Mouse (Mus musculus) heart, adult 2 months (tissue): ENCODE data around the gene Slc4a8. TPM values are rescaled to one million over a fixed set of nuclear protein-coding genes. Genes with fewer than 3 reads are reported as not detected.

Experiments
- DNase-seq, 2 experiments: peaks; one replicate each; pipeline ENCODE4 v3.0.0; 2021
- H3K27ac ChIP-seq: fragments of 200-600 bp; 2 replicates; pipeline ENCODE4 v1.8.1; 2022
- H3K27me3 ChIP-seq: fragments of 200-500 bp; 2 replicates; pipeline ENCODE4 v1.6.1; 2012; ENCODE audit warnings: mild to moderate bottlenecking, low read length, inconsistent platforms, mixed read lengths; ENCODE audit not compliant: control insufficient read depth, insufficient read depth
- H3K36me3 ChIP-seq: fragments of 200-500 bp; 2 replicates; pipeline ENCODE4 v1.6.1; 2012; ENCODE audit warnings: low read length, inconsistent platforms; ENCODE audit not compliant: control insufficient read depth, insufficient read depth
- H3K4me1 ChIP-seq: fragments of 200-500 bp; 2 replicates; pipeline ENCODE4 v1.6.1; 2011; ENCODE audit warnings: low read length; ENCODE audit not compliant: control insufficient read depth, insufficient read depth
- H3K4me3 ChIP-seq: fragments of 200-600 bp; 2 replicates; pipeline ENCODE4 v1.8.1; 2022
- H3K79me2 ChIP-seq: fragments of 200-500 bp; replicated peaks from 2 replicates; pipeline ENCODE4 v1.6.1; 2012; ENCODE audit warnings: mild to moderate bottlenecking, inconsistent platforms, low read length, moderate library complexity, mixed read lengths; ENCODE audit not compliant: control insufficient read depth, insufficient read depth
- H3K9ac ChIP-seq: fragments of 200-500 bp; 2 replicates; pipeline ENCODE4 v1.6.1; 2012; ENCODE audit warnings: low read depth, mild to moderate bottlenecking, control low read depth, inconsistent platforms, low read length, mixed read lengths
- CTCF ChIP-seq: fragments of 200-600 bp; IDR thresholded peaks from 2 replicates; pipeline ENCODE4 v1.8.1; 2022; ENCODE audit warnings: antibody characterized with exemption, mild to moderate bottlenecking, moderate library complexity
- EP300 ChIP-seq: fragments of 200-500 bp; IDR thresholded peaks from 2 replicates; pipeline ENCODE4 v1.6.1; 2011; ENCODE audit warnings: low read depth, low read length, control low read depth; ENCODE audit not compliant: insufficient read depth
- POLR2A ChIP-seq: fragments of 200-500 bp; IDR thresholded peaks from 2 replicates; pipeline ENCODE4 v1.6.1; 2011; ENCODE audit warnings: mild to moderate bottlenecking, low read depth, low read length, control low read depth; ENCODE audit not compliant: insufficient read depth
- WGBS: fragments of 180-500 bp; shearing (Covaris S2); methylation state at CpG from one replicate; pipeline ENCODE4 v1.1.7; 2018; 5-methylcytosine and 5-hydroxymethylcytosine counted together
- intact Hi-C: fragments of 180-260 bp; cut with DNase I; formaldehyde crosslinking; loops from one replicate; pipeline ENCODE4 v1.15.1; 2025
- polyA plus RNA-seq: library from polyadenylated mRNA; depleted of rRNA; stranded (reverse); fragments of >200 nt; gene quantifications from 2 replicates; pipeline ENCODE4 v1.2.3, GENCODE M21; 2012
- total RNA-seq, 2 experiments: library from RNA; stranded (reverse); gene quantifications; 2 replicates each; pipeline ENCODE4 v1.2.3; 2021

The Slc4a8 gene
- total and polyA plus RNA-seq, 3 experiments = 0.96 to 4.1 (median 2.8) TPM

DNA sequence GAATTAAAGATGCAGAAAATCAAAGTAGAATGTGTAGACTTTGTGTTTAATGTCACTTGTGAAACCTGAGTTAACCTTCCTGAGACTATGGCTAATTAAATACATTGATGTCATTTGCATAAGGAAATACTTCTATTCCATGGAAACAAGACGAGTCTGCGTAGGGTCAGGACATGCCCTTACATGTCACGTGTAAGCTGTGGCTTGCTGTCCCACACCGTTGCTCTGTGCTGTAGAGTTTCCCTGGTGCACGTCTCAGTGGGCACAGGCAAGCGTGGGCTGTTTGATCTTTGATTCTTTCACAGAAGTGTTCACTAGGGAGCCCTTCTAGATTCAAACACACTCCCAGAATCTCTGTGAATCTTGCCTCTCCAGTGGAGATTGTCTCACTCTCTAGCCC, 28.7 kb downstream of the Slc4a8 start:
- no peak overlapping the region for H3K27ac ChIP-seq
- intact Hi-C loops = no loop called here
- H3K4me3 ChIP-seq = no peak overlapping the region
- no peak overlapping the region for H3K9ac ChIP-seq
- DNase-seq = no peak
- WGBS = 81% methylated on average over 6 of the region's 6 CpGs
- no peaks in the 10 kb centered on the region for H3K36me3 ChIP-seq
- H3K4me1 ChIP-seq = no peaks in the 10 kb centered on the region
- H3K27me3 ChIP-seq = 0 out of 2 replicates have a peak, but pooled peaks cover 1% of the 10 kb centered on the region
- TF ChIP-seq EP300 (no peak), CTCF (no peak), POLR2A (no peak)
- no peaks in the 10 kb centered on the region for H3K79me2 ChIP-seq

DNA sequence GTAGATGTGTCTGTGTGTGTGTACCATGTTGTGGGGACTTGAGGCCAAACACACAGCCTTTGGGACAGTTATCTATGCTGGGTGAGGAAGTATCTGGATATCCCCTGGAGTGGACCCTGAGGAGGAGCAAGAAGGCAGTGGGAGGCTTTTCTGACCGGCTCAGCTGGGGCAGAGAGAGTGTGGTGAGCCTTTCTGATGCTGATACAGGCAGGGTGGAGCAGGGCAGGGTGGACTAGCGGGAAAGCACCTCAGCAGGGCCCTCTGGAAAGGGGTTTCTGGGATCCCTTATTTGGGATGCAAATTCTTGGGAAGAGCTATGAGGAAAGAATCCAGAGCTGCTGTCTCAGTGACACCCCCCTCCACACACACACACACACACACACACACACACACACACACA, 30.8 kb downstream of the Slc4a8 start:
- Histone ChIP-seq H3K36me3 (no peaks in the 10 kb centered on the region), H3K4me1 (no peaks in the 10 kb centered on the region), H3K27ac (no peak overlapping the region), H3K79me2 (no peaks in the 10 kb centered on the region), H3K4me3 (no peak overlapping the region), H3K27me3 (peaks cover 1% of the 10 kb centered on the region; the same call in 1 of the 2 replicates), H3K9ac (no peak overlapping the region)
- DNase-seq = no peak
- WGBS = 53% methylated on average over 2 of the region's 2 CpGs
- no peak for TF ChIP-seq EP300
- no peak for TF ChIP-seq POLR2A
- TF ChIP-seq CTCF = no peak
- intact Hi-C loops = no loop called here

DNA sequence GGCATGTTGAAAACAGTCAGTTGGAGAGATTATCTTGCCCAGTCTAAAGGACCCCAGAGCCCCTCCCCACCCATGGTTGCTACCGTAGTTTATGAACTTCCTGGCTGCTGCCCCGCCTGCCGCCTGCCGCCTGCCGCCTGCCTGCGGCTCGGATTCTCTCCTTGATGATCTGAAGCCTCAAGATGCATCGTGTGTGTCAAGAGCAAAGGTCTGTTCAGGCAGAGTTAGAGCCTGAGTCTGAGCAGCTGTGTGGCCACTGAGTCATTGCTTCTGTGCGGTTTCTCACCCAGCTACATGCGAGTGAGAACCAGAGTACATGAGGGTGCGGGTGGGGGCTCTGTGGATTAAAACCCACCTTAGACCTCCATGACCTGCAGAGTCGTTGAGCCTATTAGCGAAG, 39.4 kb downstream of the Slc4a8 start:
- H3K27me3 ChIP-seq = no peaks in the 10 kb centered on the region
- intact Hi-C loops = no loop called here
- H3K79me2 ChIP-seq = no peaks in the 10 kb centered on the region
- no peaks in the 10 kb centered on the region for H3K36me3 ChIP-seq
- no peak for TF ChIP-seq EP300
- no peak for TF ChIP-seq CTCF
- no peak for TF ChIP-seq POLR2A
- H3K27ac ChIP-seq = no peak overlapping the region
- no peaks in the 10 kb centered on the region for H3K4me1 ChIP-seq
- no peak overlapping the region for H3K9ac ChIP-seq
- no peak for DNase-seq
- no peak overlapping the region for H3K4me3 ChIP-seq
- 64% methylated on average over 13 of the region's 13 CpGs for WGBS

- H3K79me2 ChIP-seq = no peaks in the 10 kb centered on the region
- H3K36me3 ChIP-seq = no peaks in the 10 kb centered on the region
- no peaks in the 10 kb centered on the region for H3K4me1 ChIP-seq
- WGBS = 60% methylated on average over 12 of the region's 12 CpGs
- TF ChIP-seq POLR2A (no peak), EP300 (no peak), CTCF (no peak)
- no peak overlapping the region for H3K9ac ChIP-seq
- DNase-seq = no peak
- intact Hi-C loops = no loop called here
- no peak overlapping the region for H3K4me3 ChIP-seq
- H3K27me3 ChIP-seq = no peaks in the 10 kb centered on the region
- H3K27ac ChIP-seq = peak overlapping the region; percentile 59
Observed at GRCm38 (mm10) chr15:100808062-100808461, 46.5 kb downstream of the Slc4a8 start.

GRCm38 (mm10) chr15:100808484-100808883, 46.9 kb downstream of the Slc4a8 start:
- no peaks in the 10 kb centered on the region for H3K27me3 ChIP-seq
- no peaks in the 10 kb centered on the region for H3K4me1 ChIP-seq
- no peak overlapping the region for H3K9ac ChIP-seq
- WGBS = 57% methylated on average over 9 of the region's 9 CpGs
- DNase-seq = no peak
- H3K27ac ChIP-seq = peak overlapping the region; percentile 36
- no peaks in the 10 kb centered on the region for H3K79me2 ChIP-seq
- intact Hi-C loops = no loop called here
- no peaks in the 10 kb centered on the region for H3K36me3 ChIP-seq
- no peak overlapping the region for H3K4me3 ChIP-seq
- no peak for TF ChIP-seq EP300
- TF ChIP-seq CTCF = no peak
- TF ChIP-seq POLR2A = no peak

GRCm38 (mm10) chr15:100810243-100810642, 48.7 kb downstream of the Slc4a8 start:
- Histone ChIP-seq H3K27ac (no peak overlapping the region), H3K9ac (no peak overlapping the region), H3K4me3 (no peak overlapping the region), H3K27me3 (no peaks in the 10 kb centered on the region), H3K36me3 (no peaks in the 10 kb centered on the region), H3K4me1 (no peaks in the 10 kb centered on the region), H3K79me2 (no peaks in the 10 kb centered on the region)
- TF ChIP-seq CTCF = no peak
- no peak for TF ChIP-seq EP300
- TF ChIP-seq POLR2A = no peak
- no peak for DNase-seq
- 79% methylated on average over 8 of the region's 8 CpGs for WGBS
- intact Hi-C loops = loop anchor here (5.0 kb wide), 1 partner anchor 48 kb away; the partner anchor contains the start of gene Slc4a8
